Mouse (Mus musculus): ENCODE results near the gene BC004004.

DNA sequence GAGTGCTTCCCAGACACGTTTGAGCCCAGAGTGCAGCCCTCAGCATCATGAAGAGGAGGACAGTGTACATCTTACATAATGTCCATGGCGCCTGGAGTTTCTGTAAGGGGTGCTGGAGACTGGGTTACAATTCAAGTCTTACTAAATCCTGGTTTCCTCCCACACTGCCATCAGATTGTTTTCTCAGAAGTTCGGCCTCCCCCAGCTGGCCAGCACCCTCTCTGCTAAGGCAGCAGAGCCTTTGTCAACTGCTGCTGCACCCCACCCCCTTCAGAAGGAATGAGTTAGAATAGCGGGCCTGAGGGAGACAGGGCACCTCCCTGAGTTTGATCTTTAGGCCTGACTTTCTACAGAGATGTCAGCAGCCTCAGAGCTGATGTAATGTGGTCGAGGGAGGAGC is 33.6 kb downstream of the BC004004 start:
- TF ChIP-seq CTCF (conservative IDR thresholded peaks at IDR 0.05; ENCODE audit: low read length) (no peak), NANOG (IDR thresholded peaks at IDR 0.05; ENCODE audit: borderline replicate concordance, low read length) (no peak)

All from E14TG2a.4 (cell line).